ENCODE assay signal across 10 mouse cellular contexts in the genomic region with DNA sequence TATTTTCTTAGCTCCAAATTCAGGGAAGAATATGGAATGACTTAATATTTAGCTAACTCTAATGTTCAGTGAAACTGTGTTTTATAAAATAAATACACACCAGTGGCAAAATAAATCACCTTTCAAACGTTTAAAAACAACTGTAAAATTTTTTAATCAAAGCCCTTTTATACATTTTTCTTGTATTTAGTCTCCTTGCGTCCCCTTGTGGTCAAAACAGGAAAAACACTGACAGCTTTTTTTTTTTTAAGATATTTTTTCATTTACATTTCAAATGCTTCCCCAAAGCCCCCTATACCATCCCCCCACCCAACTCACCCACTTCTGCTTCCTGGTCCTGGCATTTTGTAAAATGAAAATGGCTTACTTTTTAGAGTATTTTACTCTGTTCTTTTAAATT. TPM values are rescaled to one million over a fixed set of nuclear protein-coding genes. Genes with fewer than 3 reads are reported as not detected.
A peak's percentile ranks its signal among the peaks of the same experiment; 100 is the strongest.
DNase-seq lines count a peak whose midpoint lies in the region; ATAC-seq and TF ChIP-seq lines count a peak whose summit lies in the region.
"Had no signal": no experiment of that assay in that cellular context is flagged by ENCODE, and none has a peak within 500 bp of the region (broad histone marks: within the 10 kb centered on the region; RNA-seq: fewer than 3 reads in every experiment).

No protein-coding gene starts in this region.

- 3% methylated on average over 2 of the region's 2 CpGs for WGBS in hindbrain, embryonic 14.5 days
- 2% methylated on average over 2 of the region's 2 CpGs for WGBS in hindbrain, embryonic 10.5 days

- no peaks in the 10 kb centered on the region for H3K9me3 ChIP-seq in hindbrain, embryonic 14.5 days (ENCODE audit: control insufficient read depth, low read length)
- H3K9me3 ChIP-seq in hindbrain, embryonic 10.5 days: no peaks in the 10 kb centered on the region
- H3K9me3 ChIP-seq in ES-E14 (ENCODE audit: control insufficient read depth, insufficient read depth, low read depth, low read length): no peaks in the 10 kb centered on the region

- no peak overlapping the region for H3K4me3 ChIP-seq in hindbrain, embryonic 14.5 days (replicated peaks; ENCODE audit: low read length)
- H3K4me3 ChIP-seq in hindbrain, embryonic 10.5 days: no peak overlapping the region
- no peak overlapping the region for H3K4me3 ChIP-seq in ES-E14 (ENCODE audit: insufficient read depth in 1 of 2, low read depth in 1 of 2, low read length in 2 of 2, poor library complexity in 1 of 2, severe bottlenecking in 1 of 2)

- in situ Hi-C loops in ES-E14 (cut with MboI; ENCODE audit: low sequenced_read_pairs in 2 of 2, unreplicated experiment in 2 of 2): loop anchor here in 1 of 2 experiments (25.0 kb wide), 1 partner anchor 199 kb away; no protein-coding TSS in a partner anchor

- no peaks in the 10 kb centered on the region for H3K27me3 ChIP-seq in hindbrain, embryonic 14.5 days (ENCODE audit: control insufficient read depth, insufficient read depth, low read length)
- no peaks in the 10 kb centered on the region for H3K27me3 ChIP-seq in hindbrain, embryonic 10.5 days (ENCODE audit: insufficient read depth, poor library complexity, severe bottlenecking)

- H3K4me2 ChIP-seq in hindbrain, embryonic 14.5 days (replicated peaks): no peak overlapping the region
- H3K4me2 ChIP-seq: heart, embryonic 11.5 days had no signal

- ATAC-seq in hindbrain, embryonic 14.5 days (ENCODE audit: low FRiP score): no peak
- no peak for ATAC-seq in activated CD4-positive, CD25-positive, alpha-beta regulatory T cell, adult 4 months

- H3K9ac ChIP-seq in hindbrain, embryonic 14.5 days: no peak overlapping the region
- no peak overlapping the region for H3K9ac ChIP-seq in ES-E14 (ENCODE audit: insufficient read depth, low read depth, low read length, poor library complexity, severe bottlenecking)

- no peaks in the 10 kb centered on the region for H3K4me1 ChIP-seq in hindbrain, embryonic 14.5 days (replicated peaks; ENCODE audit: control insufficient read depth, insufficient read depth, low read length)
- H3K4me1 ChIP-seq in hindbrain, embryonic 10.5 days (replicated peaks): no peaks in the 10 kb centered on the region
- H3K4me1 ChIP-seq in ES-E14 (ENCODE audit: control insufficient read depth in 2 of 2, insufficient read depth in 2 of 2, low read length in 2 of 2, poor library complexity in 1 of 2): no peaks in the 10 kb centered on the region

- H3K36me3 ChIP-seq in hindbrain, embryonic 14.5 days (replicated peaks; ENCODE audit: control insufficient read depth, insufficient read depth): no peaks in the 10 kb centered on the region
- H3K36me3 ChIP-seq in hindbrain, embryonic 10.5 days: no peaks in the 10 kb centered on the region
- no peaks in the 10 kb centered on the region for H3K36me3 ChIP-seq in ES-E14 (ENCODE audit: control insufficient read depth, insufficient read depth, low read length, poor library complexity, severe bottlenecking)

- peak; percentile 38 for DNase-seq in hindbrain, embryonic 14.5 days (ENCODE audit: low spot score)
- no peak for DNase-seq in hindbrain, embryonic 10.5 days (ENCODE audit: low spot score)
- peak; percentile 1 for DNase-seq in lung, postnatal 10 days
- DNase-seq in lung, adult 18-20 months: no peak
- no peak for DNase-seq in ES-E14 (ENCODE audit: low read depth, low spot score)
- DNase-seq in mesoderm, embryonic 11.5 days (ENCODE audit: low read depth, low spot score): peak; percentile 25
- no peak for DNase-seq in left cerebral cortex, adult 9 months (ENCODE audit: low spot score in 2 of 2)
- DNase-seq: right cerebral cortex, postnatal 14 days had no signal

- no peak overlapping the region for H3K27ac ChIP-seq in hindbrain, embryonic 14.5 days
- H3K27ac ChIP-seq in hindbrain, embryonic 10.5 days: no peak overlapping the region
- no peak overlapping the region for H3K27ac ChIP-seq in ES-E14 (ENCODE audit: insufficient read depth, low read depth, low read length, poor library complexity, severe bottlenecking)

TF ChIP-seq in ES-E14, 5 proteins besides CTCF, POLR2A, EP300 and RAD21:
- TF ChIP-seq ZC3H11A (IDR thresholded peaks at IDR 0.05; ENCODE audit: borderline replicate concordance, low read depth, low read length) (0 out of 2 replicates have a peak, but pooled peaks have one; percentile 13), HCFC1 (IDR thresholded peaks at IDR 0.05; ENCODE audit: borderline replicate concordance, insufficient read depth, low read length) (no peak), ZNF384 (IDR thresholded peaks at IDR 0.05; ENCODE audit: low read depth, low read length) (peak; percentile 88)

RNA-seq across cellular contexts. Expression of gene Itm2a, which starts 32.7 kb away (rescaled TPM):
- polyA plus RNA-seq in hindbrain, embryonic 14.5 days (2014; fragmentation: Nextera tagmentation; extraction: Ambion mirVana): 177 and 178 TPM in 2 replicates
- 65.4 and 66.0 TPM in 2 replicates for polyA plus RNA-seq in hindbrain, embryonic 10.5 days (2016; fragmentation: Nextera tagmentation; extraction: Ambion mirVana)
- 22.5 and 30.7 TPM in 2 replicates for total RNA-seq in ES-E14 (2012; rRNA removed)
- polyA plus RNA-seq in activated CD4-positive, CD25-positive, alpha-beta regulatory T cell, adult 4 months (2017; shearing (Covaris generic)): 10 to 100 TPM; 68.8 to 87.5 TPM

Comparison
In these comparisons a context has a peak if more than half of its experiments do, and no peak if none do; other contexts are left out.
1. DNase-seq: peak in hindbrain, embryonic 14.5 days (single experiment), lung, postnatal 10 days (single experiment) and mesoderm, embryonic 11.5 days (single experiment); none in hindbrain, embryonic 10.5 days (single experiment), lung, adult 18-20 months (0 of 2), ES-E14 (single experiment) and left cerebral cortex, adult 9 months (0 of 2).